Mouse (Mus musculus) liver, embryonic 14.5 days (tissue): ENCODE results near the gene Fam214a.

Experiments
- CTCF ChIP-seq: IDR thresholded peaks from 2 replicates; pipeline ENCODE4 v1.5.1; 2016; ENCODE audit warnings: antibody characterized with exemption, low read depth, control low read depth
- EP300 ChIP-seq: IDR thresholded peaks from 2 replicates; pipeline ENCODE4 v1.6.1; 2016; ENCODE audit warnings: antibody characterized with exemption, low read depth

DNA sequence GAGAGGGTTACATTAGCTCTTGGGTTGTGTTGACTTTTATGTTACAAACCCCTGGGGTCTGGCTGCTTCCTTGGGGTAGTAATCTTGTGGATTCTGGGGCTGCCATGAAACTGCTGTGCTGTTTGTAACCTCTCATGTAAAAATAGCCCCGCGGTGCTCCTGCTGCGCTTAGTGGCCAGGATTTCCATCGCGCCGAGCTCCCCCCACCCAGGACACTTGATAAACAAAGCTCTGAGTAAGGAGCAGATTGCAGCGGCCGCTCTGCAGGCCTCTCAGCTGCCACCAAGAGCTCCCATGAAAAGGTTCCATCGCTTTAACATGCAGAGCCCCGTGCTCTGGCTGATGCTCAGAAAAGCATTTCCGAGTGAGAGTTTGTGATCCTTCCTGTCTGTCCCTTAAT, 22.1 kb downstream of the Fam214a start:
- TF ChIP-seq CTCF (no peak), EP300 (no peak)
